Mouse (Mus musculus) kidney, adult 18-20 months (tissue): Measurements from ENCODE around the gene Lemd1.

Experiments used
- DNase-seq: peaks from one replicate; pipeline ENCODE4 v3.0.0; 2021

Lemd1 gene

DNA sequence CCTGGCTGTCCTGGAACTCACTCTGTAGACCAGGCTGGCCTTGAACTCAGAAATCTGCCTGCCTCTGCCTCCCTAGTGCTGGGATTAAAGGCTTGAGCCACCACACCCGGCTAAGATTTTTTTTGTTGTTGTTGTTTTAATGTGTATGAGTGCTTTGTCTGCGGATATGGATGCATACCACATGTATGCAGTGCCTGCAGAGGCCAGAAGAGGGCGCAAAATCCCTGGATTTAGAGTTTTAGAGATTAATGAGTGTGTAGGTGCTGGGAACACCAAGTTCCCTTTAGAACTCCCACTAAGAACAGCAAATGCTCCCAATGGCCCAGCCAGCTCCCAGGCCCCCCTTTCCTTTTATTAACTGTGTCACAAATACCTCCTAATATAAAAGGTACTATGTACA lies 25.4 kb upstream of the Lemd1 start:
- DNase-seq, result no peak

DNA sequence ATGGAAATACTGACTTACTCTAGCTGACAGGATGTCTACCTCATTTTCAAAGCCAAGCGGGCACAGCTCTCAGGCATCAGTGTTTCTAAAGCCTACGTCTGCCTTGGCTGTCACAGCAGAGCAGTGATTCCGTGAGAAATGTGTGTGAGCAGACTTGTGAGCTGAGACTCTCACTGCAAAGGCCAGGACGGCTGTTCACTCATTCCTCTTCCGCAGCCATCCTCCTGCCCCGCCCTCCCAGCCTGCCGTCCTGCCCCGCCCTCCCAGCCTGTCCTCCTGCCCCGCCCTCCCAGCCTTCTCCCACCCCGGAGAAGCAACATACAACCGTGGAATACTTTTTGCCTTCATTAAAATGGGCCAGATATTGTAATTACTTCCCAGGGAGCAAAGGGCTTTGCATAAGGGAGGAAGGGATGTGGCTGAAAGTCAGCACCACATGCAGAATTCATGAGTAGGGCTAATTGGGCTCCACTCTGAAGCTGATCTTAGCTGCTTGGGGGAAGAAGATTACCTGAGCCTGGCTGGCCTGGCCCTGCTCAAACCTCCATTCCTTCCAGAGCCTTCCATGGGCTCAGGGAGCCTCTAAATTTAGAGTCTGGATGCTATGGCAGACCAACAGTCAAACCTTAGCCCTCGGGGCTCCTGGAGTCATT lies 23.0 kb upstream of the Lemd1 start:
- DNase-seq, result no peak

DNA sequence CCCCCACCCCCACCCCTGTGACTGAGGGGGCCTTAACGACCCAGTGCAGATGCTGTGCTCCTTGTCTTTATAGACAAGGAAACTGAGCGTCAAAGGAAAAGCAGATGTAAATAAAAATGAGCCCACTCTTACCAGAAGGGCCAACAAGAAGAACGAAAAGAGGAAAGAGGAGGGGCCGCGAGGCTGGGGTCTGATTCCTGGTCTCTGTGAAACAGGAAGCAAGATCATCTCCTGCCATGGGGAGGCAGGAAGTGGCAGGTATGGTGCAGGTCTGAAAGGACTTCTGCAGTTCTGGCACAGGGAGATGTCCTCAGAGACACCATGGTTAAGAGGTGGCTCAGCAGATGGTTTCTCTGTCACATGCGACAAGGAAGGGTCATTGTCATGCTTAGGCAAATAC lies 20.5 kb upstream of the Lemd1 start:
- DNase-seq, result no peak

GRCm38 (mm10) chr1:132171619-132172018 lies 19.6 kb upstream of the Lemd1 start:
- no peak for DNase-seq

DNA sequence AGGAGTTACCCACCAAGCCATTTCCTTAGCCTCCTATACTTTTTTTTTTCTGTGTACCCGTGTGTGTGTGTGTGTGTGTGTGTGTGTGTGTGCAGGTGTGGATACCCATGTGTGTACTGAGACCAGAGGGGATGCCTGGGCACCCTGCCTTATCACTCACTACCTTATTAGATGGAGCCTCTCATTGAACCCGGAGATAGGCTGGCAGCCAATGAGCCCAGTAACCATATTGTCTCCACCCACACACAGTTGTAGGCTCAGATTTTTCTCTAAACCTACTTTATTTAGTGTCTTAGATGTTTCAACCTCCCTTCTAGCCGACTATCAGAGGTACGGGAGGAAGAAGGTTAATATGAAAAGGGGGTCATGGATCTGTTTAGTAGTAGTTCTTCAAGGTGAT lies 4.9 kb upstream of the Lemd1 start:
- DNase-seq, result no peak

DNA sequence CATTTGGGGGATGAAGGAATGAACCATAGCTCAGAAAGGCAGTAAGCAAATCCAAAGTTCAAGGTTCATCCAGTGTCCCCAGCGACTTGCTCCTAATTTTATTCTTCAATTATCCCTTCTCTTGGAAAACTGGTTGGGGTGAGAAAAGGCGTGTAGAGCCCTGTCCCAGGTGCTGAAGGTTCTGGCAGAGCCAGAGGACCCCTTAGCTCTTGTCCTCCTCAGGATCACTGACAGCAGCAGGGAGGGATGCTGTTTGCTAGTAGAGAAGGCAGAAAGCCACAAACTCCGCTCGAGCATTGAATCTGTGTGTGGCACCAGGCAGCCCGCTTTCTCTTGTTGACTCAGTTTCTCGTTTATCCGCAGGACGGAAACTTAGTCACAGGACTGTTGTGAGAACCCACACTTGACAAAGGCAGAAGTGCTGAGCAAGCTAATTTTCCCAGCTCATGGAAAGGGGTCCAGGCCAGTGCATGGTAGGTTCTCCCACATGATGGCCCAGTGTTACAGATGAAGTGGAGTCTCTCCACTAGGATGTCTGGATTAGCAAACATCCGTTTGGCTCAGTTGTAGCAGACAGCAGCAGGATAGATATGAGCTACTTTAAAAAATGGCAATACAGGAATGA lies 2.7 kb upstream of the Lemd1 start:
- DNase-seq, result no peak

GRCm38 (mm10) chr1:132189231-132189630 lies 2.0 kb upstream of the Lemd1 start:
- DNase-seq, result no peak

DNA sequence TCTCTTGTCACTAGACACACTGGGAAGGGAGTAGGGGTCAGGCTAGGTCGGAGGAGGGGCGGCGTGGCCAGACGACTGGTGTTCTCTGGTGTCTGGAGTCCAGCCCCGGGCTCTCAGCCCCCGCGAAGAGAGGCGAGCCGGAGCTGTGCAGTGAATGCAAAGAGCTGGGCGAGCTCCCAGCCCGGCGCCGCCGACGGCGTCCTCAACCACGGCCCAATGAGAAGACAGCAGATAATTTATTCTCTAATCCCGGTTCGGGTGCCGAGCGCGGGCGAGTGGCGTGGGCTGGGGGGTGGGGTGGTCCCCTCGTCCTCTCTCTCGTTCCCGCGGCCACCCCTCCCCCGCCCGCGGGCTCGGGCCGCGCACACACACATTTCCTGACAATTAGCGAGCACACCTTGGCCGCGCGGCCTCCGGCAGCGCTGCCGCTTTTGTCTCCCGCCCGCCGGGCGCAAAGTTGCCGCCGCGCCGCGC lies 1.2 kb upstream of the Lemd1 start:
- peak; percentile 38 for DNase-seq

- no peak for DNase-seq
Observed at GRCm38 (mm10) chr1:132190621-132191092, 574 bp upstream of the Lemd1 start.

DNA sequence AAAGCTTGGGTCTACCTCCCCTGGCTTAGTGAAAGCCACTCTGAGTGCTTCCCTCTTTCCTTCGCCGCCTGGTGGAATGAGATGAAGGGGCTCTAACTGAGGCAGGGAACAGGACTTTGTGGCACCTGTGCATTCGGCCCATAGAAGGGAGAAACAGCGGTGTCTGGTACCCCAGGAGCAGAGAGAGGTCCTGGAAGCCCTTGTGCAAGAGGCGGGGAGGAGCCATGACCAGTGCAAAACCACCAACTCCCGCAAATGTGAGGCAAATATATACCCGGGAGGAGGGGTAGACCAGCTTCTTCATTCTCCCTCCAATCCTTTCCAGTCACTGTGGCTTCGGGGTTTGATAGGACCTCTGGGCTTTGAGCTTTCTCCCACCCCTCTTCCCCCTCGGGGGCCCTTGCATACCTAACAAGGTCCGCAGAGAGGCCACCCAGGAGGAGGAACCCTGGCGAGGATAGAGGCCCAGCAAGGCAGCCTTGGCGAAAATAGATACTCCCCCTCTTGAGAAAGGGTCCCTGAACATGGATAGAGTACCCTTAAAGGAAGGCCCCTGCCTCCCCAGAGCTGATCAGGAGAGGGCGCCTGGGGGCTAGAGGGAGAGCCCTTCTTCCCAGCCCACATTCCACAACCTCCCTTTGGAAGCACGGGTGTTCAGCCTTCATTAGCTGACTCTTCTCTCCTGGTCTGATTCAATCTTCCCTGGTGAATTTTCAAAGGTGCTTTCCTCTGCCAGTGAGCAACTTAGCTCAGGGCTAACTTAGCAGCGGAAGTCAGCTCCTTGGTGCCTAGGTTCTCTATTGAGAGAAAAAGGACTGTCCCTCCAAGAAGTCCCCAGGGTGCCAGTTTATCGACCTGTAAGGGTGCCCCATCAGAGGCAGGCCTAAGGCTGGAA lies 802 bp downstream of the Lemd1 start:
- DNase-seq, result no peak

- DNase-seq, result no peak
Observed at GRCm38 (mm10) chr1:132193806-132194205, 2.6 kb downstream of the Lemd1 start.

GRCm38 (mm10) chr1:132194624-132195023 lies 3.4 kb downstream of the Lemd1 start:
- DNase-seq, result no peak

DNA sequence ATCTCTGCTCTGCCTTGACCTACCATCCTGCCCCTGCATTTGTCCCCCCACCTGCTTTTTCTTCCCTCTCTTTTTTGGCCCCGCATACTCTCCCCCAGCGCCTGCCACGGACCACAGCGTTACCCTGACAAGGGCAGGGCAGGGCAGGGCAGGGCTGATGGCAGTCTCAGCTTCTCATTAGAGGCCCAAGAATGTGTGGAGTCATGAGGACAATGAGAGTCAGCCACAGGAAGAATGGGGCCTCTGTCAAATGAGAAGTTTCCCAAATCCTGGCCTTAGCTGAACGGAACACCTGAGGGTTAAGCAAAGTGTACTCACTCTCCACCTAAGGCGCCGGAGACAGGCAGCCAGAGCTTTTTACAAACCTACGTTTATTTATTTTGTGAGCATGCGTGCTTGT lies 3.9 kb downstream of the Lemd1 start:
- DNase-seq, result no peak

DNA sequence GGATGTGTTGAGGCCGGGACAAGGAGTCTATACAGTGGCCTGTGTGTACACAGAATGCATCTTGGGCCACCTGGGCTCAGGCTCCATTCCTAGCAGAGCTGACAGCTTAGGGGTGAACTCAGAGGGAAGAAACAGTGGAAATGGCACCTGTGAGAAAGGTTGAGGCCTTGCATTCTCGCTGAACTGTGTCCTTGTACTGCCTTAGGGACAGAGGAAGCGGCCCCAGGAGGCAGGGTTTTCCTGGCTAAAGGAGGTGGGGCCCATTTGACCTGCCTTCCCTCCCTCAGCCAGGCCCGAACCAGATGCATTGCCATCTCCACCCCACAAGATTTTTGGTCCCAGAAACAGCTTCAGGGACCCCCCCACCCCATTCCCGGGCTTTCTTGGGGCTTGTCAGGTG lies 4.5 kb downstream of the Lemd1 start:
- DNase-seq, result no peak

DNA sequence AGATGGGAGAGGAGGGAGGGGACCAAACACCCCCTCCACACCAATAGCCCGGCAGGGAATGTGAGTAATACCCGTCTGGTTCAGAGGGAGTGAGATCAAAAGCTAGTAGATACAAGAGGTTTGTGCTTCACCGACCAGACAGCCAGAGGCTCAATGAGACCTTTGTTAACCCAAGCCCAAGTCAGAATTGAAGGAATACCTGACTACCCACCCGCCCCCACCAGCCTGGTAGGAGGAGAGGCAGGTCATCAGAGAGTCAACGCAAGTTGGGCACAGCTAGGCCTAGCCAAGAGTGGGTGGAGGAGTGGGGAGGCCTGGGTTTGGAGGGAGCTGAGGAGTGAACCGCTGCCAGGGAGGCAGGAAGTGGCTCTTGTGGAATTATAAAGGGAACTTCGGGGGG lies 5.1 kb downstream of the Lemd1 start:
- DNase-seq, result no peak

DNA sequence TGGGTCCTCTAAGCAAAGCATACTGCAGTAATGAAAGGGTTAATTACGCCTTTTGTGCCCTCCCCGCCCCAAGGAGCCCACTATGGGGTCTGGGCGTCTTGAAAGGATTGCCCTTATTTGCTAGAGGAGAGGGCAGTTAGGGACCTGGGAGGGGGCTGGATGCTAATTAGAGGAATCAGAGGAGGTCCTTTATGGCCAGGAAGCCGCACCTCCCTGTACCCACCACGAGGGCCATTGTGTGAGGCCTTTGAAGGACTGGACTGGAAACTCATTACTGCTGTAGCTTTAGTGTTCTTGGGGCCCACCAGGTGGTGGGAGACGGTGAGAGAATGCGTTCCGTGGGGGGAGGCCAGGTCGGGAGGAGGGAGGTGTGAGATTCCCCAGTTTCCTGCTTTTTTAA lies 6.4 kb downstream of the Lemd1 start:
- no peak for DNase-seq

DNA sequence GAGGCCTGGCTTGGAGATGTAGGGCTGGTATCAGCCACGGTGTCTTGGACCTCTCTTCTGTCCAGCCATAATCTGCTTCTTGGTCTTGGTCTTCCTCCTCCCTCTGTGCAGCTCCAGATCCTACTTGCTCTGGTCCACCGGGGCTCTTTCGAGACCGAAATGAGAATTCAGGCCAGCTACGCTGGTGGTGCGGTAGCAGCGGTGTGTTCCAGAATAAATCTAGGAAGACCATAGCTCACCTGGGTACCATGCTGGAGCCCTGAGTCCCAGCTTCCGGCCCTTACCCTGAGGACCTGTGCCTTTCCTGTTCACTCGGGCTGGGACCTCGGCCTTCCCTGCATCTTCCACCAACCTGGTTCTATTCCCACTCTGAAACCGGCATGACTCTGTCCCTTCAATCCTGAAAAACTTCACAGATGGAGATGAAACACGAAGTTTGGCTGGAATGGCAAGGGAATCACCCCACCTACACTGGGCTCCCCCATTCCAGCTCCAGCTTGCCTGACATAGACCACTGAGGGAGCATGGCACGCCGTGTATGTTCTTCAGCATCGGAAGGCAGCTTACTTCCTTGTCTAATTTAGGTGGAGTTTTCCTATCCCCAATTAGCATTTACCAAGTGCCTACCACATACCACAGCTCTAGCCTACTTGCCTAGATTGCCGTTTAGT lies 7.3 kb downstream of the Lemd1 start:
- no peak for DNase-seq

DNA sequence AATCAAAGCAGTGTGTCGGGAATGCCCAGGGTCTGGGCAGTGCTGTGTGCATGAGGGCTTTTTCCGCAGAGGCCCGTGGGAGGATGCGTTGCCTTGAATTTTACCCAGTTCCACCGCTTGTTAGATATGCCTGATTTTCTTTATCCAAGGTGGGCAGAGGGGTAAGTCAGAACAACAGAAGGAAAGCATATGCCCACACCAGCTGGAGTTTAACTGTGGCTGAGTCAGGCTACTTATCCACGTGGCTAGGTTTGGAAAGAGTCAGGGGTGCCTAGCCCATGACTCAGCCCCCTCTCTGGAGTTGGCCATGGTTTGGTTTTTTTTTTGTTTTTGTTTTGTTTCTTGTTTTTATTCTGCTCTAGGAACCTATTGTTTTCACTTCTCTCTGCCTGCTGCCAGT lies 8.0 kb downstream of the Lemd1 start:
- no peak for DNase-seq

DNA sequence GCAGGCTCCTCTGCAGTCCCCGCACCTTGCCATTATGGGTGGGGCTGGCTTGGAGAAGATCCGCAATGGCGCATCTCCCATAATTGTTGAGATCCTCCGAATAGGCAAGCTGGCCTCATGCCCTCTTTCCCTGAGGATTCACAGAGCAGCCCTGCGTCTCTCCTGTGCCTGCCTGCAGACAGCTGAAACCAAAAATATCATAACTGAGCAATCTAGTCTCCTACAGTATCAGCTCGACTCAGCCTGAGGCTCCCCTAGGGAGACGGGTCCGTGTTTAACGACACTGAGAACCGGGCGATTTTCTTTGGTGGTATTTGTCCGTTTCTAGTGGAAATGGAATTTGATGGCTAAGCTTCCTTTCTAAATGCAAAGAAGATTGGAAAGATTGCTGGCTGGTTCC lies 8.7 kb downstream of the Lemd1 start:
- no peak for DNase-seq

DNA sequence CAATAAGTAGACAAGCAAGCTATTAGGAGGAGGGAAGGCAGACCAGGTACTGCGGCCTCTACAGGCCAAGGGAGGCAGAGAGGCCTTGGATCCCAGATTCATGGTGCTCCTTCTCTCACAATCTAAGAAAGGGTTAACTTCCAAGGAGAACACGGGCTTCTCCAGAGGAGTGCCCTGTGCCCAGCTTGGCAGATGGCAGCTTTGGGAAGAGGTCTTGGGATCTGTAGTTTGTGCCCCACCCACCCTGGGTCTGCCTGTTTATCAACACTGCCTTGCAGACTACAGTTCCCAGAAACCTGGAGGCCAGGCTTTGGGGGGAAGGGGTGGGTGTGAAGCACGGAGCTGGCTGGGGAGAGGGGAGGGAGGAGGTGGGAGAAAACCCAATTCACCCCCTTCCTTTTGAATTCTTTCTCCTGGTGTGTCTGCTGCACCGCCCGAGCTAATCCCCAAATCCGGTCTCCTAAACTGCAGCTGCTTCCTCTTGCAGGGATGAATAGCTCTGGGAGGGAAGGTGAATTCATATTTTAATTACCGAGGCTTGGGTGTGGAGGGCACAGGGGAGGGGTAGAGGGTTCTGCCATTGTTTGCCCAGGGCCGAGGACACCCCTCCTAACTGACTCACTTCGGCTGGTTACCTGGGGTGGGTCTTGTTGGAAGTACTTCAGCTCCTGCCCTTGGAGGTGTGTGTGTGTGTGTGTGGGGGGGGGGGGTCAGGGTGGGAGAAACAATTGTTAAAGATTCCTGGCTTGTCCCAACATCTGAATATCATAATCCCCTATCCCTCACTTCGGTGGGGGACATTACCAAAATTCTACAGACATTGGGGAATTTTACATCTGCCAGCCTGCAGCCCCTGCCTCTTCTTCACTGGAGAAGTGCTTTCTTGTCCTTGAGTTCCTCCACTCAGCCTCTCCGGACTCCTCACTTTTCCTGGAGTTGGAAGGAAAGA lies 9.6 kb downstream of the Lemd1 start:
- DNase-seq, result no peak

DNA sequence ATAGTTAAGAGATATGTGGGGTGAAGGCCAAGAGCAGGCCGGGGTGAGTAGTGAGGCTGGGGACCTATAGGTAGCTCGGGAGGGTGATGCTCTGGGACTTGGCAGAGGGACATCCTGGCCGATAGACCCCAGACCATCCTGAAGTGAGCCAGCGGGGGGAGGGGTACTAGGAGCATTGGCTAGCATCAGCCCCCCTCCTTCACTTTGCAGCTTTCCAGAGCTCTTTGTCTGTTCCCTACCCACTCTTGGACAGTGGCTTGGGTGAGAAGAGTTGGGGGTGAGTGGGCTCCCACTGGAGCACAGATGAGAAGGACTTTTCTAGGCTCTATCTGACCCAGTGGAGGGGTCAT lies 10.3 kb downstream of the Lemd1 start:
- no peak for DNase-seq

DNA sequence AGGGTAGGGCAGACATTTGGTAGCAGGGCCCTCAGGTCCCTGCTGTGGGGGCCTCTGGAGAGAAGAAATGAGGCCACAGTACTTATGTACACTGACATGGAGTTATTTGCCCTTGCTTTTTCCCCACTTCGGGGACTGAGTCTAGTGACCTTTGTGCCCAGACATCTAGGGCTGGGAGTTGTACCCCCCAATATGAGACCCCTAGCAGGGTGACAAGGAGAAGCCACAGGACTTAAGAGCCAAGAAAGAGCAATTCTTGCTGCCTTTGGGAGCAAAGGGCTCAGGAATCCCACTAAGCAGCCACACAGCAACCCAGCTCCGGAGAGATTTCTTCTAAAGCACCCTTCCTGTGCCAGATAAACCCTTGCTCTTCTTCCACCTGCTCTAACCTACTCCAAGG lies 10.7 kb downstream of the Lemd1 start:
- DNase-seq, result no peak
